Mouse (Mus musculus) intestine, embryonic 15.5 days (tissue): Measurements from ENCODE around the gene Cacna1d. TPM values are rescaled to one million over a fixed set of nuclear protein-coding genes. Genes with fewer than 3 reads are reported as not detected.

Experiments
- ATAC-seq: fragments of 200-750 bp; cut with Nextera tagmentation; 2 replicates; pipeline ENCODE4 v1.8.0; 2017; ENCODE audit warnings: moderate TSS enrichment, moderate library complexity
- H3K27ac ChIP-seq: fragments of 300-500 bp; sonication (generic); 2 replicates; pipeline ENCODE4 v1.5.1; 2015; ENCODE audit warnings: mild to moderate bottlenecking, inconsistent platforms
- H3K27me3 ChIP-seq: fragments of 300-500 bp; sonication (generic); replicated peaks from 2 replicates; pipeline ENCODE4 v1.6.1; 2015; ENCODE audit warnings: inconsistent platforms
- H3K36me3 ChIP-seq: fragments of 300-500 bp; sonication (generic); 2 replicates; pipeline ENCODE4 v1.6.1; 2015; ENCODE audit warnings: inconsistent platforms
- H3K4me1 ChIP-seq: fragments of 300-500 bp; sonication (generic); replicated peaks from 2 replicates; pipeline ENCODE4 v1.6.1; 2015; ENCODE audit warnings: inconsistent platforms
- H3K4me2 ChIP-seq: fragments of 300-500 bp; sonication (generic); replicated peaks from 2 replicates; pipeline ENCODE4 v1.6.1; 2015; ENCODE audit warnings: mild to moderate bottlenecking, inconsistent platforms
- H3K4me3 ChIP-seq: fragments of 300-500 bp; sonication (generic); replicated peaks from 2 replicates; pipeline ENCODE4 v1.5.1; 2015; ENCODE audit warnings: inconsistent platforms
- H3K9ac ChIP-seq: fragments of 300-500 bp; sonication (generic); 2 replicates; pipeline ENCODE4 v1.6.1; 2015; ENCODE audit warnings: inconsistent platforms
- H3K9me3 ChIP-seq: fragments of 300-500 bp; sonication (generic); 2 replicates; pipeline ENCODE4 v1.6.1; 2016; ENCODE audit warnings: inconsistent platforms
- WGBS: fragments of 180-500 bp; shearing (Covaris S2); methylation state at CpG from one replicate; pipeline ENCODE4 v1.1.7; 2015; 5-methylcytosine and 5-hydroxymethylcytosine counted together
- polyA plus RNA-seq: library from polyadenylated mRNA; unstranded; fragments of >200 nt; fragmentation: Nextera tagmentation; extraction: Ambion mirVana; gene quantifications from 2 replicates; pipeline ENCODE4 v1.2.1, GENCODE M21; 2015

Cacna1d gene
- polyA plus RNA-seq, 1 experiment from 2014 or later = 3.5 TPM

- Histone ChIP-seq H3K27ac (no peak overlapping the region), H3K4me2 (no peak overlapping the region), H3K9ac (no peak overlapping the region), H3K27me3 (no peaks in the 10 kb centered on the region), H3K4me1 (0 out of 2 replicates have a peak, but pooled peaks cover 6% of the 10 kb centered on the region), H3K4me3 (no peak overlapping the region), H3K36me3 (no peaks in the 10 kb centered on the region), H3K9me3 (no peaks in the 10 kb centered on the region)
- no peak for ATAC-seq
- 56% methylated on average over 9 of the region's 9 CpGs for WGBS
Measured at GRCm38 (mm10) chr14:30019792-30020575, 471.3 kb downstream of the Cacna1d start.

- 89% methylated on average over 8 of the region's 8 CpGs for WGBS
- Histone ChIP-seq H3K9me3 (no peaks in the 10 kb centered on the region), H3K4me3 (no peak overlapping the region), H3K36me3 (no peaks in the 10 kb centered on the region), H3K27ac (no peak overlapping the region), H3K4me2 (no peak overlapping the region), H3K27me3 (no peaks in the 10 kb centered on the region), H3K4me1 (0 out of 2 replicates have a peak, but pooled peaks cover 6% of the 10 kb centered on the region), H3K9ac (no peak overlapping the region)
- ATAC-seq = no peak
Measured at GRCm38 (mm10) chr14:30019375-30019774, 471.9 kb downstream of the Cacna1d start.

GRCm38 (mm10) chr14:30018846-30019245, 472.4 kb downstream of the Cacna1d start:
- H3K27ac ChIP-seq = no peak overlapping the region

GRCm38 (mm10) chr14:30018463-30018801, 472.8 kb downstream of the Cacna1d start:
- Histone ChIP-seq H3K27me3 (no peaks in the 10 kb centered on the region), H3K4me1 (0 out of 2 replicates have a peak, but pooled peaks cover 6% of the 10 kb centered on the region), H3K27ac (no peak overlapping the region), H3K9me3 (no peaks in the 10 kb centered on the region), H3K4me2 (no peak overlapping the region), H3K9ac (no peak overlapping the region), H3K36me3 (no peaks in the 10 kb centered on the region), H3K4me3 (no peak overlapping the region)
- 93% methylated on average over 4 of the region's 4 CpGs for WGBS
- no peak for ATAC-seq

More at GRCm38 (mm10) chr14:30018846-30019245, 472.4 kb downstream of the Cacna1d start:
- H3K4me2 ChIP-seq = no peak overlapping the region
- no peak for ATAC-seq
- no peaks in the 10 kb centered on the region for H3K36me3 ChIP-seq
- no peaks in the 10 kb centered on the region for H3K27me3 ChIP-seq
- no peak overlapping the region for H3K4me3 ChIP-seq
- H3K9ac ChIP-seq = no peak overlapping the region
- no peaks in the 10 kb centered on the region for H3K9me3 ChIP-seq
- H3K4me1 ChIP-seq = 0 out of 2 replicates have a peak, but pooled peaks cover 6% of the 10 kb centered on the region
- 91% methylated on average over 6 of the region's 6 CpGs for WGBS

- Histone ChIP-seq H3K9ac (no peak overlapping the region), H3K27me3 (no peaks in the 10 kb centered on the region), H3K4me2 (no peak overlapping the region), H3K27ac (no peak overlapping the region), H3K9me3 (no peaks in the 10 kb centered on the region), H3K36me3 (no peaks in the 10 kb centered on the region), H3K4me1 (0 out of 2 replicates have a peak, but pooled peaks cover 6% of the 10 kb centered on the region), H3K4me3 (no peak overlapping the region)
- peak; percentile 78 for ATAC-seq
- WGBS = 76% methylated on average over 8 of the region's 8 CpGs
Measured at GRCm38 (mm10) chr14:30017794-30018462, 473.3 kb downstream of the Cacna1d start.

- no peak overlapping the region for H3K9ac ChIP-seq
- no peaks in the 10 kb centered on the region for H3K36me3 ChIP-seq
- H3K4me3 ChIP-seq = no peak overlapping the region
- 83% methylated on average over 5 of the region's 5 CpGs for WGBS
- H3K27me3 ChIP-seq = no peaks in the 10 kb centered on the region
- H3K9me3 ChIP-seq = no peaks in the 10 kb centered on the region
- 0 out of 2 replicates have a peak, but pooled peaks cover 6% of the 10 kb centered on the region for H3K4me1 ChIP-seq
- no peak overlapping the region for H3K4me2 ChIP-seq
- ATAC-seq = no peak
- no peak overlapping the region for H3K27ac ChIP-seq
Measured at GRCm38 (mm10) chr14:30016666-30017065, 474.6 kb downstream of the Cacna1d start.

GRCm38 (mm10) chr14:30015008-30015407, 476.2 kb downstream of the Cacna1d start:
- 0 out of 2 replicates have a peak, but pooled peaks cover 4% of the 10 kb centered on the region for H3K27me3 ChIP-seq
- peaks cover 7% of the 10 kb centered on the region; the same call in 1 of the 2 replicates for H3K4me1 ChIP-seq
- no peaks in the 10 kb centered on the region for H3K36me3 ChIP-seq
- no peak overlapping the region for H3K27ac ChIP-seq
- no peaks in the 10 kb centered on the region for H3K9me3 ChIP-seq
- ATAC-seq = no peak
- 68% methylated on average over 1 of the region's 1 CpGs for WGBS
- no peak overlapping the region for H3K4me2 ChIP-seq
- no peak overlapping the region for H3K9ac ChIP-seq
- H3K4me3 ChIP-seq = no peak overlapping the region

- WGBS = 65% methylated on average over 10 of the region's 10 CpGs
Measured at GRCm38 (mm10) chr14:30014487-30014886, 476.8 kb downstream of the Cacna1d start.

GRCm38 (mm10) chr14:30011886-30012560, 479.2 kb downstream of the Cacna1d start:
- no peak overlapping the region for H3K27ac ChIP-seq
- WGBS = 75% methylated on average over 10 of the region's 10 CpGs
- H3K9me3 ChIP-seq = no peaks in the 10 kb centered on the region
- H3K36me3 ChIP-seq = no peaks in the 10 kb centered on the region
- no peak overlapping the region for H3K4me2 ChIP-seq
- peaks cover 16% of the 10 kb centered on the region; the same call in 1 of the 2 replicates for H3K27me3 ChIP-seq
- ATAC-seq = no peak
- no peak overlapping the region for H3K9ac ChIP-seq
- H3K4me3 ChIP-seq = no peak overlapping the region
- H3K4me1 ChIP-seq = peaks cover 16% of the 10 kb centered on the region

More at GRCm38 (mm10) chr14:30014487-30014886, 476.8 kb downstream of the Cacna1d start:
- no peak overlapping the region for H3K27ac ChIP-seq
- no peak overlapping the region for H3K9ac ChIP-seq
- H3K4me3 ChIP-seq = no peak overlapping the region
- no peaks in the 10 kb centered on the region for H3K9me3 ChIP-seq
- no peaks in the 10 kb centered on the region for H3K36me3 ChIP-seq
- ATAC-seq = no peak
- H3K4me1 ChIP-seq = peaks cover 11% of the 10 kb centered on the region; the same call in 1 of the 2 replicates
- H3K4me2 ChIP-seq = no peak overlapping the region
- 0 out of 2 replicates have a peak, but pooled peaks cover 4% of the 10 kb centered on the region for H3K27me3 ChIP-seq

GRCm38 (mm10) chr14:30009864-30010560, 481.2 kb downstream of the Cacna1d start:
- H3K27ac ChIP-seq = no peak overlapping the region
- H3K4me3 ChIP-seq = no peak overlapping the region
- H3K4me2 ChIP-seq = peak overlapping the region; percentile 91
- WGBS = 63% methylated on average over 10 of the region's 10 CpGs
- H3K4me1 ChIP-seq = peaks cover 16% of the 10 kb centered on the region
- no peak overlapping the region for H3K9ac ChIP-seq
- no peaks in the 10 kb centered on the region for H3K9me3 ChIP-seq
- H3K27me3 ChIP-seq = peaks cover 18% of the 10 kb centered on the region; the same call in 1 of the 2 replicates
- no peaks in the 10 kb centered on the region for H3K36me3 ChIP-seq
- peak; percentile 46 for ATAC-seq

- Histone ChIP-seq H3K27ac (no peak within 1 kb of the TSS), H3K36me3 (no peaks in the 10 kb centered on the region)
- 7% methylated on average over 54 of the region's 54 CpGs for WGBS
Measured at GRCm38 (mm10) chr14:30008733-30009575, 482.3 kb downstream of the Cacna1d start, which contains the start of the genes Il17rb and Chdh. Gene Il17rb, minus strand, starts transcription at chr14:30008896. Gene Chdh, plus strand, starts transcription at chr14:30009023.

More at GRCm38 (mm10) chr14:30008733-30009575, 482.3 kb downstream of the Cacna1d start, which contains the start of the genes Il17rb and Chdh:
- Histone ChIP-seq H3K4me2 (peak within 1 kb of the TSS; percentile 91), H3K27me3 (peaks cover 18% of the 10 kb centered on the region; the same call in 1 of the 2 replicates), H3K9me3 (no peaks in the 10 kb centered on the region), H3K4me1 (peaks cover 16% of the 10 kb centered on the region), H3K4me3 (peak within 1 kb of the TSS; percentile 42), H3K9ac (peak within 1 kb of the TSS; percentile 33; the same call in 1 of the 2 replicates)
- ATAC-seq = peak; percentile 89
